Mouse (Mus musculus) cerebellum, postnatal 14 days (tissue): Measurements from ENCODE around the gene Olfr518.

ENCODE experiments used
- DNase-seq, 2 experiments: peaks; one replicate each; pipeline ENCODE4 v3.0.0; 2021; ENCODE audit warnings: mixed read lengths in 2 of 2

Olfr518 gene

DNA sequence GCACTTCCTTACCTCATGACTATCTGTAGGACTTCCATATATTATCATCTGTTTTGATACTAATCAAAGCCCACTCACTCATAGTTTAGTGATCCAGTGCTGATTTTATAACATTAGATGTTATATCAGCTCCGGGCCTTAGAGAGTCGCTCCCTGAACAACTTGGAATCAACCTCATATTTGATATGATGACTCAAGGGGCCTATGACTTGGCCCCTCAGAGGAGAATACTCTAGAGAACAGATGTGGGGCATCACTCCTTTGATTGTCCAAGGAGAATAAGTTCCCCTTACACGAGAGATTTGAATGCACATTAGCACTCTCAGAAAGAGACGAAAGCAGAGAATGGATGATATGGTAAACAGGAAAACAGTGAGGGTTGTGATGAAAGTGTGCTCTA, at the start of gene Olfr518:
Gene Olfr518, minus strand, starts transcription at position 101 of the 400 bp plus-strand sequence.
- no peak for DNase-seq

DNA sequence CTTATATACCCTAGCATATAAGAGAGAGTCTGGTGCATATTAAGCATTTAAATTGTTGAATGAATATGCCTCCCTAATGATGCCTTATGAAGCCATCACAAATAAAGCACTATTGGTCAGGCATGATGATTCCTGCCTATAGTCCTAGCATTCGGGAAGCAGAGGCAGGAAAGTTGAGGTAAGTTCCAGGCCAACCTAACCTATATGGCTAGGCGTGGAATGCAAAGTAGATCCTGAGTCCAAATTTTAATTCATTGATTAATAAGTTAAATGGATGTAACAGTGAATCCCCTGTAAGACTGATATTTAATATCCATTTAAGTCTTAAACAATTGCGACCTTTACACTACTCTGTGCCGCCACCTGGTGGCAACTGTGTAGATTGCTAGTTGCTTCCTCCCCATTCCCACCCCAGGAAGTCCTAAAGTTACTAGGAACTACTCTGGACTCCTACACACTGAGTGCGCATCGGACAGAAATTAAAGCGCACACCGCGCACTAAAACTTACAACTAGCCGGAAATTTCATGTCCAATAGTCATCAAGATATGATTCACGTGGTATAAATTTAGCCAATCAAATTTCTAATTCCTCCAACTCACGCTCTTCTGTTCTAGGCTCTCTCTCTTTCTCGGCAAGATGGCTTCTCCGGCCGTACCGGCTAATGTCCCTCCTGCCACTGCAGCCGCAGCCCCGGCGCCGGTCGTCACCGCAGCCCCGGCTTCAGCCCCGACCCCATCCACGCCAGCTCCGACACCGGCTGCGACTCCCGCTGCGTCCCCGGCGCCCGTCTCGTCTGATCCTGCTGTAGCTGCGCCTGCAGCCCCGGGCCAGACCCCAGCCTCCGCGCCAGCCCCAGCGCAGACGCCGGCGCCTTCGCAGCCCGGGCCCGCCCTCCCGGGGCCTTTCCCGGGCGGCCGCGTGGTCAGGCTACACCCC, 49.3 kb upstream of the Olfr518 start, which contains the start of gene Eif3f:
Gene Eif3f, plus strand, starts transcription at position 624 of the 938 bp plus-strand sequence.
- DNase-seq, result peak; percentile 95 to 96

DNA sequence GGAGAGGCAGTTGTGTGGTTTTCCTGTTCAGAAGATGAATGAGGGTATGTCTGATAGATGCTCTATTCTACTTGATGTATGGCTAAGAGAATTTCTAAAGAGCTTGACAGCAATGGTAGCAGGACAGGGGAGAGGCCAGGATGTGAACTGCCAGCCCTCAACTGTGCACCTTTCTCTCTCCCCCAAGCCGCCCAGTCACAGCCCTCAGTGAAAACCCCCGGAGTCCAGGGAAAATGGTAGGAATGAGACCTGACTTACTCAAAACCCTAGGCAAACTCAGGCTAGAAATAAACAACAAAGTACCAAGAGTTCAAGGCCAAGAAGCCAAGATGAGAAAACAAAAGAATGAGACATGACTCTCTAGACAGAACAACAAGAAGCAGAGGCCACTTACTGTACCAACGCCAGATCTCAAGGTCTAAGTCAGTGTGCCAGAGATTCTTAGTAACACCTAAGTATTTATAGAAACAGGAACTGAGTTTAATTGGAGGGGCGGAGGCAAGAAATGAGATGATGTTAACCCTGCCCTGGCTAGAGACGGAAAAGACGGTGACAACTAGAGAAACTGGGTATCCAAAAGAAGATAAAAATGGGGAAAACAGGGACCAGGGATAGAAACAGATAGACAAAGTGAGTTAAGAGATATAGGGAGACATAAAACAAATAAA, 45.1 kb upstream of the Olfr518 start, which contains the start of gene Nlrp10:
Gene Nlrp10, minus strand, starts transcription at position 453 of the 668 bp plus-strand sequence.
- DNase-seq, result no peak

DNA sequence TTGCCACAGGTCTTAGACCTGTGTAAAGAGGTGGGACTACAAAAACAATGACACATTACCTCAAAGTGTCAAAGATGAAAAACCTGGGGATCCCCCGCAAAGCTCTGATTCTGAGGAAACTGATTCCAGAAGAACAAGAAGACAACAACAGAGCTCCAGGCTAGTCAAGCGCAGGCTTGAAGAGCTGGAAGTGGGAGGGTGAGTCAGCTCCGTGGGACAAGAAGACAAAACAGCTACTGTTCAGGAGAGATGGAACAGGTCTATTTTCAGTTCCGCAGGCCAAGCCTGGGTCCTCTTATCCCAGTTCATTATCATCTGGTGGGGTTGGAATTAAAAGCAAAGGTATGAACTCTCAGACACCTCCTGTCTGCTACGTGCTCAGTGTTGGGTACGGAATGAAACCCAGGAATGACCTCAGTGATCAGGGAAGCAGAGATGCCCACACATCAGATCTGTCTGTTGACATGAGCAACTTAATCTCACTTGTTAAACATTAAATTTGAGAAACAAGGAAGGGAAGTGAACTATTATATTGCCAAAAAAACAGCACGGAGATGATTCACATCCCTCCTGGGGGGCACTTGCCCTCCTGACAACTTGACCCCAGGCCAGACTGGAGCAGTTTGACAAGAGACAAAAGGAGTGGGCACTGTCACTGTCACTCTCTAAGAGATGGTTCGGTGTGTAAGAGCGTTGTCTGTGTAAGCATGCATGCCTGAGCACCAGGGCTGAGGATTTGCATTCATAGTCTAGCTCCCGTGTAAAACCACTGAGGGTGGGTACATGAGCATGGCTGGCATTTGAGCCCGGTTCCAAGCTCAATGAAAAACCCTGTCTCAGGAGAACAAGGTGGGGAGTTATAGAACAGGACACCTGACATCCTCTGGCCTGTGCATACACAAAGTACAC, 43.7 kb upstream of the Olfr518 start:
- no peak for DNase-seq

DNA sequence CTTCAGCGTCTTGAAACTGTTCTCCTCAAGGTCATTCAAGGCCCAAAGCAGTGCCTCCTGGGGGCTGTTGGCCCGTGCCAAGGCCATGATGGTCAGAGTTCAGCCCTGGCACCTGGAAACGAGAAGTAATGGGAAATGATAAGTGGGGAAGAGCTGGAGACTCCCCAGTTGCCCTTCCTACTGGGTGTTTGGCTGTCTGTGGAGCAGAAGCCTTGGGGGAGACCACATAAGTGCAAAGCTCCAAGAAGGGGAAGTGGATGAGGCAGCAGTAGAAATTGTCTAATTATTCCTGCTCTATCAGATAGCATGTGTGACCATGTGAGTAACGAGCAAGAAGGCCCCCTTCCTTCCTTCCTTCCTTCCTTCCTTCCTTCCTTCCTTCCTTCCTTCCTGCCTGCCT, 42.2 kb upstream of the Olfr518 start:
- no peak for DNase-seq

DNA sequence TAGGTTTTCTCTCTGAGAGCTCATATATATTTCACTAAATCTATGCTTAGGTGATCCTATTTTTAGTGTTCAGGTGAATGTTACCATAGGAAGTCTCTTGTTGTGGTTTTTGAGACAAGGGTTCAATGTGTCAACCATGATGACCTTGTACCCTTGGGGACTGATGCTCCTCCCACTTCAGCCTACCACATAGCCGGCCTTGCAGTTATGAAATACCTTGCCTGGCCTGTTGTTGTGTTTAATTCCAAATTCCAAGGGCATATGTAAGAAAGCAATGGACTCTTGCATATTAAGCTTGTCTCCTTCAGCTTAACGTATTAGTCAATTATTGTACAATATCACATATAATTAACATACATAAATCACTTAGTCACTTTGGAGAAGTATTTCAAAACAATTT, 19.2 kb upstream of the Olfr518 start:
- no peak for DNase-seq

DNA sequence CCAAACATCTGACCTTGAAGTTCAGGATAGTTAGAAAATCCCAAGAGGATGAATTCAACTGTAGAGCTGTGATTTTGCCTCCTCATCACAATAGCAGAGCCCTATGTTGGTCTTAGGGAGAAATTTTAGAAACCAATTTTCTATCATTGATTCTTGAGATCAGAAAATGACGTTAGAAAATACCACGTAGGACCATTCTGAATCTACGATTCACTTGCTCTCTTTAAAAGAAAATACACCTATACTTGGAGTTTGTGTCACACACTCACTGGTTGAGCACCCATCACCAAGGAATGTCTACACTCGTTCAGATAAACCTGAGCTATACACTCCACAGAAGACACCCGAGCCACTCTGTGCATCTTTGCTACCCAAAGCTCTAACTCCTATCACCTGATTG, 9.5 kb upstream of the Olfr518 start, which contains the start of gene Olfr519:
Gene Olfr519, minus strand, starts transcription at position 101 of the 400 bp plus-strand sequence.
- DNase-seq, result no peak

DNA sequence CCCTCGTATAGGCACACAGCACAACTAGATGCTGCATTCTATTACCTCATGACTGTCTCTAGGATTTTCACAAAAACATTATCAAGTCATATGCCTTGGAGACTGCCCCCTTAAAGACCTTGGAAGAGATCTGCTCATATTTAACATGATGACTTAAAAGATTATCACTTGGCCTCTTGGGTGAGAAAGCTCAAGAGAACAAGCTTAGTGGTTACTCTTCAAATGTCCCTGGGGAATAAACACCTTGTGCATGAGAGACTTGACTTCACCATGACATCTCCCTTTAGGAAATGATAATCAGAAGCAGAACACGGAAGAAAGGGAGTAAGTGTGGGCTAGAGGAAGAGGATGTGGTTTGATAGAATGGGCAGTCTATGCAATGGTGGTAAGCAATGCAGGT, 12.5 kb downstream of the Olfr518 start, which contains the start of gene Olfr517:
Gene Olfr517, minus strand, starts transcription at position 101 of the 400 bp plus-strand sequence.
- no peak for DNase-seq

DNA sequence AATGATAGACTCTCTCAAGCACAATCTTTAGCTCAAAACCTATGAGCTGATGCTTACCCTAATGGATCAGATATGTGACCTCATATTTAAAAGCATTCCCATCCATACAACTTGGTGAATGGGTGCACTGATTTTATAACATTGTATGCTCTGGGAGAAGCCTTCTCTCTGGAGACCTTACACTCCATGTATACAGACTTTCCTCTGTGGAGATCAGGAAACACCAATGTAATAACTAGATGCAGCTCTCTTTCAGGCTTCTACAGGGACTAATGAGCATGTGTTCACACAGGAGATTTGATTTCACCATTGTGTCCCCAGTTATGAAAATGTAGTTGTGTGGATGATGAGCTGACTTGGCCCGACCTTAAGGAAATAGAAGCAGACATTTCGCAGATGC, 34.4 kb downstream of the Olfr518 start, which contains the start of gene Olfr516:
Gene Olfr516, minus strand, starts transcription at position 101 of the 400 bp plus-strand sequence.
- DNase-seq, result no peak
